ENCODE assay signal across 23 mouse cellular contexts in genomic region chr7:131040760-131041159, GRCm38 (mm10). TPM values are rescaled to one million over a fixed set of nuclear protein-coding genes. Genes with fewer than 3 reads are reported as not detected.
"Had no signal": no experiment of that assay in that cellular context is flagged by ENCODE, and none has a peak within 500 bp of the region (broad histone marks: within the 10 kb centered on the region; RNA-seq: fewer than 3 reads in every experiment).

No protein-coding gene starts in this region.

RNA-seq across cellular contexts. Expression of gene Dmbt1, which starts 8.9 kb away (rescaled TPM):
- total RNA-seq: common myeloid progenitor, adult 5-6 weeks; forebrain, postnatal 0 days; gastrocnemius, adult 18-20 months; gastrocnemius, adult 2 months; gastrocnemius, adult 8-10 months; gastrocnemius, postnatal 10 days; gastrocnemius, postnatal 25 days; gastrocnemius, postnatal 36 days; gastrocnemius, postnatal 4 days; granulocyte monocyte progenitor cell, adult 5-6 weeks; heart, adult 2 months had no signal
- polyA plus RNA-seq: embryonic facial prominence, embryonic 10.5 days; embryonic facial prominence, embryonic 11.5 days; embryonic facial prominence, embryonic 12.5 days; embryonic facial prominence, embryonic 13.5 days; erythroblast, embryonic 14.5 days; forebrain, embryonic 10.5 days; forebrain, embryonic 11.5 days; forebrain, embryonic 12.5 days; forebrain, embryonic 14.5 days; forebrain, embryonic 15.5 days; forebrain, embryonic 16.5 days; forebrain, postnatal 0 days; frontal cortex, adult 2 months had no signal
